Mouse (Mus musculus) testis, adult 2 months (tissue): Measurements from ENCODE around the gene Ubr4. TPM values are rescaled to one million over a fixed set of nuclear protein-coding genes. Genes with fewer than 3 reads are reported as not detected.

Experiments used
- H3K27ac ChIP-seq: fragments of 200-500 bp; 2 replicates; pipeline ENCODE4 v1.5.1; 2012; ENCODE audit warnings: low read depth, low read length; ENCODE audit not compliant: control insufficient read depth, insufficient read depth
- H3K27me3 ChIP-seq: fragments of 200-500 bp; 2 replicates; pipeline ENCODE4 v1.6.1; 2012; ENCODE audit warnings: mild to moderate bottlenecking, low read length, moderate library complexity; ENCODE audit not compliant: control insufficient read depth, insufficient read depth
- H3K36me3 ChIP-seq: fragments of 200-500 bp; 2 replicates; pipeline ENCODE4 v1.6.1; 2012; ENCODE audit warnings: mild to moderate bottlenecking, low read length; ENCODE audit not compliant: control insufficient read depth, insufficient read depth
- H3K4me1 ChIP-seq: fragments of 200-500 bp; 2 replicates; pipeline ENCODE4 v1.6.1; 2012; ENCODE audit warnings: low read length; ENCODE audit not compliant: control insufficient read depth, insufficient read depth
- H3K4me3 ChIP-seq: fragments of 200-500 bp; 2 replicates; pipeline ENCODE4 v1.5.1; 2012; ENCODE audit warnings: low read depth, mild to moderate bottlenecking, low read length, moderate library complexity, mixed read lengths; ENCODE audit not compliant: control insufficient read depth
- CTCF ChIP-seq: fragments of 200-500 bp; IDR thresholded peaks from 2 replicates; pipeline ENCODE4 v1.5.1; 2012; ENCODE audit warnings: low read depth, mild to moderate bottlenecking, inconsistent platforms, low read length, moderate library complexity; ENCODE audit not compliant: control insufficient read depth, insufficient read depth, insufficient replicate concordance
- POLR2A ChIP-seq: fragments of 200-500 bp; IDR thresholded peaks from 2 replicates; pipeline ENCODE4 v1.6.1; 2012; ENCODE audit warnings: low read depth, mild to moderate bottlenecking, inconsistent platforms, low read length, moderate library complexity; ENCODE audit not compliant: control insufficient read depth
- polyA plus RNA-seq: library from polyadenylated mRNA; depleted of rRNA; stranded (reverse); fragments of >200 nt; gene quantifications from 2 replicates; pipeline ENCODE4 v1.2.3, GENCODE M21; 2012

Ubr4 gene
- polyA plus RNA-seq, 1 experiment: 312 TPM

DNA sequence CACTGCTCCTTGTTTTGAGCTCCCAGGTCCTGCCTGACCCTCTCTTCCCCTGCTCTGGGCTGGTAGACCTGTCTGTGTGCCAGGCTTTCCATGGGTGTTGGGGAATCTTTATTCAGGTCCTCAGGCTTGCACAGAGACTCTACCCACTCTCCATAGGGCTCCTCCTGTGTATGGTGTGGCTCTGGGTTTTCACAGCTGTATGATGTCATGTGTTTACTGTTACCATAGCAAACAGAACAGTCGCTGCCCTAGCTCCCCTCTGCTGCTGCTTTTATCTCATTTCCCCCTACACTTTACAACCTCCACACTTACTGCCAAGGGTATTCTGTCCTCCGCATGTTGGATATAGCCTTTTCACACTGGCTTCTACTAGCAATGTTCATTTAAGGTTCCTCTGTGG, 43.0 kb downstream of the Ubr4 start:
- no peaks in the 10 kb centered on the region for H3K4me1 ChIP-seq
- no peak overlapping the region for H3K27ac ChIP-seq
- no peak overlapping the region for H3K4me3 ChIP-seq
- no peak for TF ChIP-seq POLR2A
- TF ChIP-seq CTCF: no peak
- H3K36me3 ChIP-seq: peaks cover 6% of the 10 kb centered on the region
- H3K27me3 ChIP-seq: no peaks in the 10 kb centered on the region

GRCm38 (mm10) chr4:139400487-139400886, 48.1 kb downstream of the Ubr4 start:
- H3K27ac ChIP-seq: no peak overlapping the region
- no peak for TF ChIP-seq CTCF
- TF ChIP-seq POLR2A: no peak
- H3K4me1 ChIP-seq: no peaks in the 10 kb centered on the region
- H3K36me3 ChIP-seq: peaks cover 11% of the 10 kb centered on the region
- no peak overlapping the region for H3K4me3 ChIP-seq
- no peaks in the 10 kb centered on the region for H3K27me3 ChIP-seq

DNA sequence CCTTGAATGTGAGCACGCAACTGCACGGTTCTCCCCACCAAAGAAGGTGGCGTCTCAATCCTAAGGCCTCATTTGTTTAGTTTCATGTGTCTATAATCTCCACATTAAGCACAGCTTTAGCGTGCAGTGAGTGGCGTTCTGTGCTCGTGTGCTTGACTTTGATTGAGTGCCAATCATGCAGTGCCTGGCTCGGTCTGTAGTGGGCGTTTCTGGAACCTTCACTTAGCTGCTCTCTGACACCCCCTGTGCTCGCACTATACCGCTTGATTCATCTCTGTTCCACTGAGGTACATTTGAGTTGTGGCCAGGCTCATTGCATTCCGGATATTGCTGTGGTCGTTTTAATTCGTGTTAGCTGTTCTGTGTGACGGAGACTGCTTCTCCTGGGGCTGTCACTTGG, 50.8 kb downstream of the Ubr4 start:
- no peaks in the 10 kb centered on the region for H3K27me3 ChIP-seq
- no peaks in the 10 kb centered on the region for H3K4me1 ChIP-seq
- peaks cover 10% of the 10 kb centered on the region for H3K36me3 ChIP-seq
- H3K4me3 ChIP-seq: no peak overlapping the region
- no peak for TF ChIP-seq POLR2A
- no peak for TF ChIP-seq CTCF
- H3K27ac ChIP-seq: no peak overlapping the region

DNA sequence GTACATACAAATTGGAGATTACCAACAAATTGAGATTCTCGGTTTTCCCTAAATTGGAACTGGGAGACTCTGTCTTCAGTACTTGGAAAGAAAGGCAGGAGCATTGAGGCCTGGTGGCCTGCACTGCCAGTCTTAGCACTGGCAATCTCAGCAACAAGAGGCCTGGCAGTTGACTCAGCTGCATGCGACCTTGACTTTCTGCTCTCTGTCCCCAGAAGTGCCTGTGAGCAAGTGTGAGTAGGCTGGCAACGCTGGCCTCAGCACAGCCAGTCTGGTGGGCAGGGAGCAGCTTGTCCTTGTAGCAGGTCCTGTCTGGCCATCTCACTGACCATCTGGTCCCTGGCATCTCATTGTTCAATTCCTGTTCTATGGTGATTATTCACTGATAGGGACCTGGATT, 58.9 kb downstream of the Ubr4 start:
- H3K27ac ChIP-seq: no peak overlapping the region
- no peak for TF ChIP-seq POLR2A
- TF ChIP-seq CTCF: no peak
- H3K4me1 ChIP-seq: no peaks in the 10 kb centered on the region
- H3K4me3 ChIP-seq: no peak overlapping the region
- H3K36me3 ChIP-seq: peaks cover 14% of the 10 kb centered on the region
- no peaks in the 10 kb centered on the region for H3K27me3 ChIP-seq

- Histone ChIP-seq H3K27me3 (no peaks in the 10 kb centered on the region), H3K4me3 (no peak overlapping the region), H3K4me1 (no peaks in the 10 kb centered on the region), H3K27ac (no peak overlapping the region), H3K36me3 (peaks cover 7% of the 10 kb centered on the region)
- peak; percentile 24; the same call in 1 of the 2 replicates for TF ChIP-seq CTCF
- no peak for TF ChIP-seq POLR2A
These were observed 65.5 kb downstream of the Ubr4 start for GRCm38 (mm10) chr4:139417868-139418267.

- H3K4me1 ChIP-seq: no peaks in the 10 kb centered on the region
- H3K27ac ChIP-seq: no peak overlapping the region
- no peaks in the 10 kb centered on the region for H3K27me3 ChIP-seq
- no peaks in the 10 kb centered on the region; the same call in none of the 2 replicates for H3K36me3 ChIP-seq
- no peak for TF ChIP-seq POLR2A
- TF ChIP-seq CTCF: no peak
- no peak overlapping the region for H3K4me3 ChIP-seq
These were observed 69.2 kb downstream of the Ubr4 start for GRCm38 (mm10) chr4:139421621-139422020.

DNA sequence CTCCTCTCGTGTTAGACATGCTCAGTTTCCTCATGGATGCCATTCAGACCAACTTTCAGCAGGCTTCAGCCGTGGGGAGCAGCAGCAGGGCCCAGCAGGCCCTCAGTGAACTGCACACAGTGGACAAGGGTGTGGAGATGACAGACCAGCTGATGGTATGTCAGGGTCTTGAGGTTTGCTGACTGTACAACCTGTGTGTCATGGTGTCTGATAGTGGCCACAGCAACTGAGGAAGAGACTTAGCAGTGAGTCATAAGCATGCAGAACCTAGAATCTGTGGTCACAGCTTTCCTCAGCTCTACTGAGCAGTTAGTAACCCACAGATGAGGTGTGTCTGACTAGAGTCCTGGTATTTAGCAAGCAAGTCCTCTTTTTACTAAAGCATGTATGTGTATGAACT, 70.0 kb downstream of the Ubr4 start:
- H3K36me3 ChIP-seq: peaks cover 5% of the 10 kb centered on the region
- no peak overlapping the region for H3K27ac ChIP-seq
- no peaks in the 10 kb centered on the region for H3K4me1 ChIP-seq
- H3K27me3 ChIP-seq: no peaks in the 10 kb centered on the region
- no peak overlapping the region for H3K4me3 ChIP-seq
- no peak for TF ChIP-seq CTCF
- TF ChIP-seq POLR2A: no peak

- H3K4me3 ChIP-seq: no peak overlapping the region
- H3K36me3 ChIP-seq: peaks cover 8% of the 10 kb centered on the region
- no peak overlapping the region for H3K27ac ChIP-seq
- TF ChIP-seq CTCF (no peak), POLR2A (no peak)
- H3K4me1 ChIP-seq: no peaks in the 10 kb centered on the region
- no peaks in the 10 kb centered on the region for H3K27me3 ChIP-seq
These were observed 70.9 kb downstream of the Ubr4 start for GRCm38 (mm10) chr4:139423270-139423669.
